Mouse (Mus musculus) left cerebral cortex, postnatal 36 days (tissue): ENCODE results near the gene Ptprt. TPM values are rescaled to one million over a fixed set of nuclear protein-coding genes. Genes with fewer than 3 reads are reported as not detected.
A peak's percentile ranks its signal among the peaks of the same experiment; 100 is the strongest.

Experiments used
- DNase-seq, 2 experiments: peaks; one replicate each; pipeline ENCODE4 v3.0.0; 2021 to 2022; ENCODE audit warnings: low spot score in 2 of 2, mixed read lengths in 1 of 2
- intact Hi-C: fragments of 180-260 bp; cut with DNase I; formaldehyde crosslinking; loops from one replicate; pipeline ENCODE4 v1.15.1; 2025
- total RNA-seq, 2 experiments: library from RNA; stranded (reverse); gene quantifications; 2 replicates each; pipeline ENCODE4 v1.2.3; 2021

Ptprt gene
- total RNA-seq, 2 experiments from 2014 or later, result 97.5 to 97.9 TPM

GRCm38 (mm10) chr2:161625896-161626295, 1035.1 kb downstream of the Ptprt start:
- intact Hi-C loops, result no loop called here
- no peak for DNase-seq

DNA sequence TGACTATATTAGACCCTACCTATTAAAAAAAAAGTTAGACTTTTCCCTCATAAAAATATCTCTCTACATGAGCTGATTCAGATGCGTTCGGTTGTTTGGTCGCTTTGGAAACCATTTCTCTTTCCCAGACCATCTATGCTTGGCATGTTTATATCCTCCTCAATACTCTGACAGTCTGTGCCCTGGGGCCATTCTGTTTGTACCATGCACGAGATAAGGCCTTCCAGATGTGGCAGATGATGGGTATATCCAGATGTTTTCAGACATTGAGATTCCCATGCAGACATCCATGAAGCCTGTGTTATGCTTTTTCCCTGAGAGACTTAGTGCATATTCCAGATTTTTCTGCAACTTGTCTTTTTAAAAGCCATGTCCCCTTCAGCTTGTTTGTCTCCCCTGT, 1052.5 kb downstream of the Ptprt start:
- intact Hi-C loops, result no loop called here
- DNase-seq, result no peak

- no peak for DNase-seq
- intact Hi-C loops, result no loop called here
Measured at GRCm38 (mm10) chr2:161607372-161607771, 1053.6 kb downstream of the Ptprt start.

DNA sequence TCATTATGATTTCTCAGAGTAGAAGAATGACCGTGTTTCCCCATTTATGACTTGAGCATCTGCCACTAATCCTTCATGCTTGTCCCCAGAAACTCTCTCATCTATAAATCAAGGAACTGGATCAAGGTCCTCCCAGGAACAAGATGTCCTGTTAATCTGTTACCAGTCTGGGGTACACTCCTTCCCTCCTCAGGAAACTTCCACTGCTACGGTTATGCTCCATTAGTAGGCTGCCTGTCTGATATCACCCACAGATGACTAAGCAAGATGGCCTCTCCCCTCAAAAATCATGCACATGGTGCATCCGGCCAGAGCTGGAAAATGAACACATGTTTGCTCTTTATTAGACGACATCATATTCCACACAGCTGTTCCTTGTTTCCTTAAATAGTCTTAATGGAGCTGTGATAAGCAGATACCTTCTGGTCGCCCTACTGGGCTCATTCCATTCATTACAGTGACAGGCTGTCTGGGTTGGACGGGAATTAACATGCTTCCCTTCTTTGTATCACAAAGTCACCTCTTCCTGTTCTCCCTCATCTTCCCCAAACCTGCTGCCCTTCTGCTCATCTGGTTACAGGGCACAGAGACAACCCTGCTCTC, 1060.6 kb downstream of the Ptprt start:
- intact Hi-C loops, result no loop called here
- no peak for DNase-seq

GRCm38 (mm10) chr2:161593391-161594152, 1067.4 kb downstream of the Ptprt start:
- intact Hi-C loops, result no loop called here
- no peak for DNase-seq

GRCm38 (mm10) chr2:161574401-161574800, 1086.5 kb downstream of the Ptprt start:
- DNase-seq, result no peak
- intact Hi-C loops, result no loop called here

- intact Hi-C loops, result no loop called here
- no peak for DNase-seq
Measured at GRCm38 (mm10) chr2:161572201-161572600, 1088.7 kb downstream of the Ptprt start.

DNA sequence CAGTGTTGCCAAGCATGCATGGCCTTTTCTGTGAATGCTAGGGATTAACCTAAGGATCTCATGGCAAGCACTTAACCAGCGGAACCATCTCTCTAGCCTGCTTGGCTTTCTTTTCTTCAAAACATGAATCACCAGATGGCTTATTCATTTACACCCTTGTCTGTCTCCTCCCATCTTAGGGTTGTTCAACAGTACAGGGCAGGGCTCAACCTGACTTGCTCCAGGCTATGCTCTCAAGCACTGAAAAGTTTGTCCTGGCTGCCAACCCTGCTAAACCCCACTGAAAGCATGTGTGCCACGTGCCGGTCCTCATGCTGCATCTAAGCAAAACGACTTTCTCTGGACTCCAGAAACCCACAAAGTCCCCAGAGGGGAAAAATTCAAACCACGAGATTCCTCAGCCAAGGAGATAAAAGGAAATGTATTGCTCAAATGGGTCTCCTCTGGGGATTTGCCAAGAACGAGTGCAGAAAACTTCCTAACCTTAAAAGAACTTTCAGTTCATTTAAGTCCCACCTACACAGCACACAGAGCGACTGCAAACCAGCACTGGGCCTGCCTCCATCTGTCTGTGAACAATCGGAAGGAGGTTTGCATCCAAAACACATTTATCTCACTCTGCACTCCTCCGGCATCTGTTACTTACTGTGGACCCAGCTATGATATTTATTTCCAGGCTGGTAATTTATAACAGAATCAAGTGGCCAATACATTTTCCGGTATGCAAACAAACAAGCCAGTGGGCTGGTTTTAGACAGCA, 1090.5 kb downstream of the Ptprt start:
- intact Hi-C loops, result no loop called here
- peak; percentile 41 to 45 for DNase-seq

DNA sequence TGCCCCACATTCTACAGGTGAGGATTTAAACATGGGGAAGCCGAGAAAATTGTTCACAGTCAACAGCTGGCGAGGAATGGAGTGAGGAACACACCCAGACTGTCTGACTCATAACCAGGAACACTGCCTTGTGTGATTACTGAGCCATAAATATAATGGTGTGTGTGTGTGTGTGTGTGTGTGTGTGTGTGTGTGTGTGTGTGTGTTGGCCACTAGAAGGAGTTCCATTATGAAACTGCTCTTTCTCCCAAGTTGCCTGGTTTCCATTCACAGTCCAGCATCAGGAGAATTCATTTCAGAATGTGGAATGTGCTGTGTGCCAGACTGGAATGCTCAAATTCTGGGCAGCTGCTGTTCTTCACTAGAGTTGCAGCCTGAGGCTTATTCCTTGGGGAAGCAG, 1099.4 kb downstream of the Ptprt start:
- intact Hi-C loops, result no loop called here
- peak; percentile 18 to 21 for DNase-seq

GRCm38 (mm10) chr2:161557874-161558273, 1103.1 kb downstream of the Ptprt start:
- intact Hi-C loops, result no loop called here
- no peak for DNase-seq

DNA sequence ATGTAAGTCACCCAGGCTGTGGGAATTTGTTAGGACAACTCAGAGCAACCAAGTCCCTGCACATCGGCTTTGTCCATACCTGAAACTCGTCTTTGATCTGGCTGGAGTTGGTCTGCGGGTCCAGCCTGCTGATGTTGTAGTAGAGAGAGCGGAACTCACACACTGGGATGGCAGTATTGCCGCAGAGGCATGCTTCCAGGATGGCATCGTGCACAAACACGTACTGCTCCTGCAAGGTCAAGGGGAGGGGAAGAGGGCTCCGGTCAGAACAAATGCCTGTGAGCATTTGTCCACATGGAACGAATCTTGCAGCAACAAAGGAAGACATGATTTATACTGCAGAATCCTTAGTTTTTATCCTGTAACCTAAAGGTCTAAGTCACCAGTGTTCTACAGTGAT, 1107.3 kb downstream of the Ptprt start:
- no peak for DNase-seq

GRCm38 (mm10) chr2:161552011-161552410, 1108.9 kb downstream of the Ptprt start:
- intact Hi-C loops, result no loop called here
- no peak for DNase-seq

More for the DNA sequence above, 1107.3 kb downstream of the Ptprt start:
- intact Hi-C loops, result no loop called here

DNA sequence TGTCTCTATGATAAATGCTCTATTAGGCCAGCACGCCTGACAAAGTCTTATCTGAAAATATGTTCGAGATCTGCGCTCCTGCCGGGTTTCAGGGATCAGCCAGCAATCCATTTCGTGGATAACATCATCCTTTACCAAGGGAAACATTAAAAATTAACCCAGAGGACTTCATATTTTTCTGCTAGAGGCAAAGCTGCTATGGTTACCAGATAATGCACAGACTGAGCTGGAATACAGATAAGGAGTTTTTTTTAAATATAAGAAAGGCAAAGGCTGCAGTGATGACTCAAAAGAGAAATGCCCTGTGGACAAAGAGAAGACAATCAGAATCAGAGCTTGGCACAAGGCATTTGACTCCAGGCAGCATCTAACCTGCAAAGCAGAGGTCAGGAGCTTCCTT, 1111.4 kb downstream of the Ptprt start:
- intact Hi-C loops, result no loop called here
- DNase-seq, result no peak

DNA sequence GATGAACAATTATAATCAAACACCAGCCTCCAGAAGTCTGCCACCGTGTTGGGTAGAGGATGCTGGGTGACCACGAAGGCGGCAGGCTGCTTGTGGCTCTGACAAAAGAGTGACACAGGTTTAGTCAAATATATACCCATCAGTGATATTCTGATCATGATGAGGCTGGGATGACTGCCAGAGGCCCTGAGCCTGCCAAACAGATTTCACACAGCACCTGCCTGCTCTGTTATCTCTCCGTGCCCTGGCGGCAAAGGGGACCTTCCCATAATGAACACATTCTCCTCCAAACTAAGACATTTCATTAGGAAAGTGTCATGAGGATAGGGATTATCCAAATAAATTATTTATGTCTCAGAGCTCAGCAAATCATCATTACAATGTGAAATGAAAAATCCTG, 1113.6 kb downstream of the Ptprt start:
- DNase-seq, result no peak
- intact Hi-C loops, result no loop called here

DNA sequence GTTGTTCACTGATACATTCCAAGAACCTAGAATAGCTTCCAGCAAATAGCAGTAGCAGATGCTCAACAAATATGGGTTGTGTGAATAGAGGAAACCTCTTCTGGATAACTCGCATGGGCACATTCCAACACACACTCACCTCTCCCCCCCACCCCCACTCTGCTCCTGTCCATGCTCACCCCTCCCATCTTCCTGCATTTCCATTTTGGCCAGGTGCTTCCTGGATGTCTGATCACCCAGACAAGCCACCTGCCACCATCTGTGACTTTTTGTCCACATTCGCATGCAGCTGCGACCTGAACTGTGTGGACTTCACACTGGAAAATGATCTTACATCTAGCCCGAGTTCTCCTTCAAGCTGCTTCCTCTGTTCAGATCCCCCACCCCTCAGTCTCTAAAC, 1115.5 kb downstream of the Ptprt start:
- intact Hi-C loops, result no loop called here
- DNase-seq, result no peak

DNA sequence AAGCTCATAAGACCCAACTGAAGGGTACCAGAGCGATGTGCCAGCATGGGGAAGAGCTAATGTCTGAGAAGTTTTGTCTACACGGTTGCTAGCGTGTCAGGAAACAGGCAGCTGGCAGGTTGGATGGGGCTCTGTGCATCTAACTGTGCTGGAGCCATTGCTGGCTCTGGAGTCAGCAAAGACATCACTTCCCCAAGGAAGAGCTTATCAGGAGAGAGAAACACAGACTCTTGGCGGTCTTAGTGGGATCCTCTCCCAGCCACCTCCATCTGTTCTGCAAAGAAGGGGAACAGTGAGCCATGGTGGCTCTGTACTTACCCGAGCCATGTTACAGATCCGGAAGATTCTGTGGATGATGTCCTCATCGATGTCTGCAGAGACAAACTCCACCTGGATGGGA, 1126.8 kb downstream of the Ptprt start:
- DNase-seq, result no peak

DNA sequence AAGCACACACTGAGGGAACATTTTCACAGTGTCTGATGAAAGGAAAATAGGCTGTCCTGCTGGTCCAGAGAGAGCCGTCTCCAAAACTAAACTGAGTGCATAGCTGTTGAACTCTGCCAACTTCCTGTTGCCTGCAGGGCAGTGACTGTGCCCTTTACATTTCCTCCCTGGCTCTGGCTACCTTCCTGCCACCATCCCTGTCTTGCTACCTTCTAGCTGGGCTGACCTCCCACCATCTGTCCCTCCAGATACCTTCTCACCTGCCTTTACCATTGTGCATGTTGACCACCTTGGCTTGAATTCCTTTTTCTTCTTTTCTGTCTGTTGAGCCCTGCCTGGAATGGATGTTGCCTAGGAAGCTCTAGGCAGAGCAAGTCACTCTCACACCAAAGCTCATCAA, 1133.8 kb downstream of the Ptprt start:
- no peak for DNase-seq
- intact Hi-C loops, result no loop called here

More for the DNA sequence above, 1126.8 kb downstream of the Ptprt start:
- intact Hi-C loops, result no loop called here

GRCm38 (mm10) chr2:161519671-161520070, 1141.3 kb downstream of the Ptprt start:
- no peak for DNase-seq
- intact Hi-C loops, result no loop called here

DNA sequence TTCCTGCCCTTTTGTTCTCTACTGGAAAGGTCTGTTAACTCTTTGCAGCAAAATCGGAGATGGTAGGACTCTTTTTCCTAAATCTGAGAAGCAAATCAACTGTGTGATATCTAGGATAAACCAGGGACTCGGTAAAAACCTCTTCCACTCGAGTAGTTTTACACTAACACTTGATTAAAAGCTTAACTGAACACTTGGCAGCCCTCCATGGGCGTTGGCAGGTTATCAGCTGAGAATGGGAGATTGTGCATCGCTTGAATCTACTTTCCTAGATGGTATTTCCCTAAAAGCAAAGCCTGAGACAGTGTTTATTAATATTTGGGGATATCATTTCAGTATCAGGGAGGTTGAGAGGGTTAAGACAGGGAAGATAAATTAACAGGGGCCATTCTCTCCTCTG, 1144.0 kb downstream of the Ptprt start:
- peak; percentile 37 to 64 for DNase-seq
- intact Hi-C loops, result no loop called here

DNA sequence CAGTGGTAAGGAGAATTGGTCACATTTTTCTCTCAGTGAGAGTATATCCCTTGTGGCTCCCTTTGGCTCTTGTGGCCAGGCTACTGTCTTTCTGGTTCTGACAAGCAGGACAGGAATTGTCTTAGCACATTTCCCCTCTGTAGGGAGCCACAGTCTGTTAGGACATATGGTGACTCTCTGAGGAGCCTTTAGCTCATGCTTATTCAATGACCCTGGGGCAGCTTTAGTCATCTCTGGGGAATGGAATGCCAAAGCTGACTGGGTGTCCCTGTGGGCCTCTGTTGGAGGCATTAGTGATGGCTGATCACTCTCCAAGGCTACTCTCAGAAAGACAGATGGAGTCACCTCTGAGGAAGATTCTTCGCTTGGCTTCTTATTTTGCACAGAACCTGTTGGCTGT, 1147.7 kb downstream of the Ptprt start:
- intact Hi-C loops, result no loop called here
- DNase-seq, result no peak
